Mouse (Mus musculus) liver, adult 2 months (tissue): Measurements from ENCODE around the gene Ptprg. TPM values are rescaled to one million over a fixed set of nuclear protein-coding genes. Genes with fewer than 3 reads are reported as not detected.

ENCODE experiments used
- DNase-seq: peaks from one replicate; pipeline ENCODE4 v3.0.0-alpha.2; 2011; ENCODE audit warnings: low read depth, low spot score; ENCODE audit errors: extremely low read depth
- H3K27ac ChIP-seq: fragments of 200-500 bp; replicated peaks from 2 replicates; pipeline ENCODE4 v1.5.1; 2012; ENCODE audit warnings: low read depth, mild to moderate bottlenecking, control low read depth, inconsistent platforms, low read length; ENCODE audit not compliant: insufficient read depth
- H3K27me3 ChIP-seq: fragments of 200-500 bp; 2 replicates; pipeline ENCODE4 v1.6.1; 2012; ENCODE audit warnings: mild to moderate bottlenecking, moderate library complexity, low read length, inconsistent platforms; ENCODE audit not compliant: control insufficient read depth, insufficient read depth
- H3K36me3 ChIP-seq: fragments of 200-500 bp; 2 replicates; pipeline ENCODE4 v1.6.1; 2012; ENCODE audit warnings: low read length, inconsistent platforms; ENCODE audit not compliant: control insufficient read depth, insufficient read depth
- H3K4me1 ChIP-seq: fragments of 200-500 bp; 2 replicates; pipeline ENCODE4 v1.6.1; 2011; ENCODE audit warnings: low read length; ENCODE audit not compliant: control insufficient read depth, insufficient read depth
- H3K4me3 ChIP-seq: fragments of 200-500 bp; 2 replicates; pipeline ENCODE4 v1.5.1; 2011; ENCODE audit warnings: low read depth, mild to moderate bottlenecking, control low read depth, low read length, moderate library complexity; ENCODE audit not compliant: insufficient read depth
- H3K79me2 ChIP-seq: fragments of 200-500 bp; 2 replicates; pipeline ENCODE4 v1.6.1; 2012; ENCODE audit warnings: inconsistent platforms, mild to moderate bottlenecking, low read length, moderate library complexity; ENCODE audit not compliant: control insufficient read depth, insufficient read depth
- H3K9ac ChIP-seq: fragments of 200-500 bp; 2 replicates; pipeline ENCODE4 v1.6.1; 2012; ENCODE audit warnings: low read depth, mild to moderate bottlenecking, control low read depth, inconsistent platforms, low read length
- CTCF ChIP-seq: fragments of 200-500 bp; IDR thresholded peaks from 2 replicates; pipeline ENCODE4 v1.5.1; 2011; ENCODE audit warnings: low read depth, low read length, control low read depth
- POLR2A ChIP-seq: fragments of 200-500 bp; IDR thresholded peaks from 2 replicates; pipeline ENCODE4 v1.6.1; 2011; ENCODE audit warnings: low read length, control low read depth; ENCODE audit not compliant: insufficient read depth; ENCODE audit errors: extremely low read depth
- WGBS: fragments of 180-500 bp; shearing (Covaris S2); methylation state at CpG from one replicate; pipeline ENCODE4 v1.1.7; 2018; 5-methylcytosine and 5-hydroxymethylcytosine counted together
- polyA plus RNA-seq: library from polyadenylated mRNA; depleted of rRNA; stranded (reverse); fragments of >200 nt; gene quantifications from 2 replicates; pipeline ENCODE4 v1.2.3, GENCODE M21; 2012
- total RNA-seq: library from RNA; depleted of rRNA; stranded (reverse); fragments of >200 nt; gene quantifications from 2 replicates; pipeline ENCODE4 v1.2.3, GENCODE M21; 2014

The Ptprg gene
- total and polyA plus RNA-seq, 2 experiments = 17.4 to 19.9 TPM

DNA sequence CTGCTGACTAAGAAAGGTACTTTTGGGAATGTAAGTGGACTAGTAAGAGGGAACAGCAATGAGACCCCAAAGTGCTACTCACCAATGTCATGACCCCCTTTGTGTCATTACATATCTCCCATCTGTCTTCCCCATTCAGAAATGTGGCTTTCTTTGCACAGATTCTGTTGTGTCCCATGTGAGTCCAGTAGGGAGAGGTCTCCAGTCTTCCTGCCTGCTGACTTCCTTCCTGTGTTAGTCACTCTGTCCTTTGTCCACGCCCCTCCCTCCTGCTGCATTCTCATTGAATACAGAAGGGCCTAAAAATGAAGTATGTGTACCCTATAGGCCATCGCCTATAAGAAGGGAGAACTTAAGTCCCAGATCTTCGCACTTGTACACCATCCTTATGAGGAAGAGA lies 571.4 kb downstream of the Ptprg start:
- no peak for DNase-seq
- TF ChIP-seq CTCF (no peak), POLR2A (no peak)
- WGBS = 83% methylated on average over 3 of the region's 3 CpGs
- Histone ChIP-seq H3K79me2 (no peaks in the 10 kb centered on the region), H3K9ac (no peak overlapping the region), H3K4me1 (no peaks in the 10 kb centered on the region), H3K27me3 (no peaks in the 10 kb centered on the region), H3K27ac (no peak overlapping the region), H3K36me3 (no peaks in the 10 kb centered on the region), H3K4me3 (no peak overlapping the region)

DNA sequence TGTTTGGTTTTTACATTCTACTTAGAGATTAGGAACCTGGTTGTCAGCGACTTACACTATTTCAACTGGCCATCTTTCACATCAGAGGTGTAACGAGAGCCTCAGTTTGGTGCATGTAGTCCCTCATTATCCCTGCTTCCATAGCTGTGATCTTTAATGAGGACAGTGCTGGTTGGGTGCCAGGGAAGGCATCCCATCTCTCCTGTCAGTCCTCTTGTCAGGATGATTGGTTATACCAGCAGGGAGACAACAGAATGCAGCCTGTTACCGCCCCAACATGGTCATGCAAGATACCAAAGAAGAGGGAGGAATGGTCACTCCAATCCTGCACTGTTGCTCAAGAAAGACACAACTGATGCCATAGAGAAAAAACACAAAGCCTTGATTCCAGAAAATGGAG lies 574.6 kb downstream of the Ptprg start:
- Histone ChIP-seq H3K36me3 (no peaks in the 10 kb centered on the region), H3K27ac (no peak overlapping the region), H3K9ac (no peak overlapping the region), H3K4me1 (no peaks in the 10 kb centered on the region), H3K4me3 (no peak overlapping the region), H3K79me2 (no peaks in the 10 kb centered on the region), H3K27me3 (no peaks in the 10 kb centered on the region)
- TF ChIP-seq POLR2A = no peak
- TF ChIP-seq CTCF = no peak
- WGBS = 95% methylated on average over 3 of the region's 3 CpGs
- no peak for DNase-seq

DNA sequence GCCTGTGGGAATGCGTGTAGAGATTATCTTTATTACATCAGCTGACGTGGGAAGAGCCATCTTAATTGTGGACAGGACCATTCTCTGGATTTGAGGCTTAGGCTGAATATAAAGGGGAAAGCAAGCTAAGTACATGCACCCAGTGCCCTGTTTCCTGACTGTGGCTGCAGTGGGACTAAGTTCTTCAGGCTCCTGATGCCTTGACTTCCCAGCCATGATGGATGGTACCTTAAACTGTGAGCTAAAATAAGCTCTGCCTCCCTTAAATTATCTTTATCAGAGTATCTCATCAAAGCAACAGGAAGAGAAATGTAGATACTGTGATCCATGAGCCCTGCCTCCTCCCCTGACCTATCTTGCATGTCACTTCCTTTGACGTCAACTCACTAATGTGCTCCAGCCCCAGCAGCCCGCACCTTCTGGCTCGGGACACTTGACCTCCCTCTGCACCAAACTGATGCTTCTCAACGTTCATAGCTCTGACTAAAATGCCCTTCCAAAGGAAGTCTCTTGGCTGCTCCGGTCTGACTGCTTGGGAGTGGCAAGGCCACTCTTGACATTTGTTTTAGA lies 578.8 kb downstream of the Ptprg start:
- TF ChIP-seq CTCF (no peak), POLR2A (no peak)
- Histone ChIP-seq H3K4me1 (no peaks in the 10 kb centered on the region), H3K79me2 (no peaks in the 10 kb centered on the region), H3K36me3 (0 out of 2 replicates have a peak, but pooled peaks cover 2% of the 10 kb centered on the region), H3K27ac (no peak overlapping the region), H3K4me3 (no peak overlapping the region), H3K9ac (no peak overlapping the region), H3K27me3 (no peaks in the 10 kb centered on the region)
- 82% methylated on average over 7 of the region's 7 CpGs for WGBS
- DNase-seq = no peak

DNA sequence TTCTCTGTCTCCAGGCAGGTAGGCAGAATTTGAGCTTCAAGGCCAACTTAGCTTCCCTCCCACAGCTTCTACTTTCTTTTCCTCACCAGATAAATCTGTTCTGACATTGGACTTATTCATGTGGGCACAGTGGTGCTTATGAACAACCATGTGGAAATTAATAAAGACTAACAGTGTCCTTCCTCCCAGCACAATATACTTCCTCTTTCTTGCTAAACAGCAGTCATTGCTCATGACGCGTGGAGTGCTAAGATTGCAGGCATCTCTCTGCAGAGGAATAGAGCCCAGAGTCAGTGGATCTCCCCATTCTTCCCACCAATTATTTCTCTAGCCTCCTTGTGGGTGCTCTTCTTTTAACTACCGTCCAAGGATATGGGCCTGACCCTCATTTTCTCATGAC lies 579.8 kb downstream of the Ptprg start:
- Histone ChIP-seq H3K27me3 (no peaks in the 10 kb centered on the region), H3K27ac (no peak overlapping the region), H3K4me1 (no peaks in the 10 kb centered on the region), H3K9ac (no peak overlapping the region), H3K79me2 (no peaks in the 10 kb centered on the region), H3K36me3 (0 out of 2 replicates have a peak, but pooled peaks cover 2% of the 10 kb centered on the region), H3K4me3 (no peak overlapping the region)
- no peak for DNase-seq
- TF ChIP-seq CTCF (no peak), POLR2A (no peak)
- 86% methylated on average over 3 of the region's 3 CpGs for WGBS

DNA sequence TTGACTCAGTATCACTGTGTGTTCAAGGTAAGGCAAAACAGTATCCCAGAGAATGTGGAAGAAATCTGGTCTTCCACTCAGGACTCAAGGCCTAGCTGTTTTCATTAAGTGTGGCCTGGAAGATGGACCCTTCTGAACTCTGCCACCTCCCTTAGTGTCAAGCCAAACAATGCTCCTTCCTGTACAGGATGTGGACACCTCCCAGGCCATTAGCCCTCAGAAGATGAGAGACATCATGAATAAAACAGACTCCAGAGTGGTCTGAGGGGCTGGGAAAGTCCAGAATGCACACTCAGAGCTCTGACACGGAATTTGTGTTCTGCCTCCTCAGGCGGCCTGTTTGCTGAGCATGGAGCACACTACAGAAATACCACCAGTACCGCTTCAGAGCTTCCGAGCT lies 581.2 kb downstream of the Ptprg start:
- Histone ChIP-seq H3K79me2 (no peaks in the 10 kb centered on the region), H3K27ac (no peak overlapping the region), H3K4me3 (no peak overlapping the region), H3K9ac (no peak overlapping the region), H3K4me1 (no peaks in the 10 kb centered on the region), H3K36me3 (0 out of 2 replicates have a peak, but pooled peaks cover 2% of the 10 kb centered on the region), H3K27me3 (no peaks in the 10 kb centered on the region)
- TF ChIP-seq POLR2A (no peak), CTCF (no peak)
- WGBS = 81% methylated on average over 4 of the region's 4 CpGs
- DNase-seq = no peak

DNA sequence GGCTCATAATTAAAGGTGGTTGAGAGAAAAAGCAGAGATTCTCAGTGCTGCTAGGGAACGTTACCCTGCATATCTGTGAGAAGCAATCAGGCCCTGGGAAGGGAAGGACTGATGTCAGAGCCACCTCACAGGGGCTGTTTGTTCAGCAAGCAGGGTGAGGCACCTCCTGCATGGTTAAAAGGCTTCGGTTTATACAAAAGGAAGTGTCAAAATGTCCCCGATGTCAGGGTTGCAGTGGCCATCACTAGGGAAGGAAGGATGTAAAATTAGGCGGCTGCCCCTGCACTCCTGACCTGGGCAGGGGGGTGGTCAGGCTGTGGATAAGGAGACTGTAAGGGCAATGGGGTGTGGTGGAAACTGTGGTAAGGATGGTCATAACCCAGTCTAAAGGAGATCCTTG lies 583.2 kb downstream of the Ptprg start:
- no peak for TF ChIP-seq POLR2A
- no peak for TF ChIP-seq CTCF
- H3K4me3 ChIP-seq = no peak overlapping the region

More for the DNA sequence above, 583.2 kb downstream of the Ptprg start:
- 0 out of 2 replicates have a peak, but pooled peaks cover 2% of the 10 kb centered on the region for H3K36me3 ChIP-seq
- no peak overlapping the region for H3K27ac ChIP-seq
- H3K27me3 ChIP-seq = no peaks in the 10 kb centered on the region
- DNase-seq = no peak
- H3K9ac ChIP-seq = no peak overlapping the region
- 66% methylated on average over 4 of the region's 4 CpGs for WGBS
- no peaks in the 10 kb centered on the region for H3K4me1 ChIP-seq
- H3K79me2 ChIP-seq = no peaks in the 10 kb centered on the region
